Mouse (Mus musculus) gastrocnemius, adult 8-10 months (tissue): ENCODE results near the gene Gm15093. TPM values are rescaled to one million over a fixed set of nuclear protein-coding genes. Genes with fewer than 3 reads are reported as not detected.
"Not testable (repeated sequence)": the region's sequence is repeated elsewhere in the genome, so short reads cannot be mapped to it uniquely, and the experiment has no call there.

ENCODE experiments used
- DNase-seq, 2 experiments: peaks; one replicate each; pipeline ENCODE4 v3.0.0; 2022; ENCODE audit warnings: low spot score in 2 of 2
- total RNA-seq, 4 experiments: library from RNA; stranded (reverse); gene quantifications; 2 replicates each; pipeline ENCODE4 v1.2.4; 2022

Gene Gm15093
- total RNA-seq = not detected

- not testable (repeated sequence) for DNase-seq
Observed at GRCm38 (mm10) chrX:149272077-149272476, at the start of gene Gm15093. TSS of gene Gm15093 (plus strand) at chrX:149272377.

Other genes with a start within 250 kb of the Gm15093 start
- gene Ott, start 198.1 kb upstream of the Gm15093 start, total RNA-seq = not detected
- gene Gm15085, start 175.2 kb downstream of the Gm15093 start, total RNA-seq = not detected